Comparison of ENCODE assay signal across 8 mouse cellular contexts in genomic region chr19:8839908-8840791, GRCm38 (mm10). TPM values are rescaled to one million over a fixed set of nuclear protein-coding genes. Genes with fewer than 3 reads are reported as not detected.
A peak's percentile ranks its signal among the peaks of the same experiment; 100 is the strongest.
DNase-seq lines count a peak whose midpoint lies in the region; ATAC-seq and TF ChIP-seq lines count a peak whose summit lies in the region.

No protein-coding gene starts in this region.

- no peaks in the 10 kb centered on the region for H3K27me3 ChIP-seq in hindbrain, embryonic 16.5 days (replicated peaks; ENCODE audit: control insufficient read depth, insufficient read depth, low read length)

- intact Hi-C loops in gastrocnemius, adult 2 months (cut with DNase I) = no loop called here

- H3K9me3 ChIP-seq in hindbrain, embryonic 16.5 days (ENCODE audit: control insufficient read depth, low read length) = no peaks in the 10 kb centered on the region

- peaks cover 11% of the 10 kb centered on the region; the same call in 1 of the 2 replicates for H3K79me2 ChIP-seq in macrophage (ENCODE audit: inconsistent target)

- H3K4me1 ChIP-seq in hindbrain, embryonic 16.5 days (ENCODE audit: control insufficient read depth, insufficient read depth, low read depth, low read length) = peaks cover 12% of the 10 kb centered on the region

- H3K27ac ChIP-seq in gastrocnemius, adult 2 months = peak overlapping the region; percentile 71
- peak overlapping the region; percentile 97 for H3K27ac ChIP-seq in hindbrain, embryonic 16.5 days (ENCODE audit: low read depth, low read length)
- peak overlapping the region; percentile 46 for H3K27ac ChIP-seq in macrophage

- H3K4me3 ChIP-seq in gastrocnemius, adult 2 months = peak overlapping the region; percentile 82
- H3K4me3 ChIP-seq in hindbrain, embryonic 16.5 days (ENCODE audit: low read length) = peak overlapping the region; percentile 55
- peak overlapping the region; percentile 54 for H3K4me3 ChIP-seq in macrophage (ENCODE audit: inconsistent target)

- H3K36me3 ChIP-seq in hindbrain, embryonic 16.5 days (ENCODE audit: control insufficient read depth, insufficient read depth, low read length) = peaks cover 7% of the 10 kb centered on the region
- H3K36me3 ChIP-seq in macrophage (ENCODE audit: inconsistent target) = no peaks in the 10 kb centered on the region

- 12% methylated on average over 29 of the region's 29 CpGs for WGBS in hindbrain, embryonic 16.5 days
- 30% methylated on average over 29 of the region's 29 CpGs for WGBS in macrophage (ENCODE audit: missing documents)

- peak; percentile 74 to 76 for DNase-seq in adrenal gland, adult 18-20 months (ENCODE audit: low spot score in 2 of 2)
- peak; percentile 85 to 87 for DNase-seq in cerebellum, postnatal 14 days
- DNase-seq in gastrocnemius, adult 2 months = peak; percentile 75
- peak; percentile 39 to 69 for DNase-seq in left cerebral cortex, adult 8-10 months (ENCODE audit: low spot score in 2 of 2)
- DNase-seq in right cerebral cortex, postnatal 36 days (ENCODE audit: low spot score in 2 of 2) = peak; percentile 73 to 77
- peak; percentile 62 to 74 for DNase-seq in urinary bladder, postnatal 4 days (ENCODE audit: low spot score in 2 of 2)

- no peak for TF ChIP-seq CTCF in gastrocnemius, adult 2 months (IDR thresholded peaks at IDR 0.05)

- H3K9ac ChIP-seq in hindbrain, embryonic 16.5 days (ENCODE audit: low read depth, low read length) = peak overlapping the region; percentile 75

- peak overlapping the region; percentile 89 for H3K4me2 ChIP-seq in hindbrain, embryonic 16.5 days (ENCODE audit: low read length)

- ATAC-seq in hindbrain, embryonic 16.5 days = peak; percentile 25

RNA-seq across cellular contexts. Expression of gene Gng3, which starts 1.2 kb away (rescaled TPM):
- total RNA-seq in adrenal gland, adult 18-20 months (2021) = 1 to 10 TPM; 5.9 to 6.9 TPM
- total RNA-seq in gastrocnemius, adult 2 months (2021) = not detected
- 477 and 526 TPM in 2 replicates for polyA plus RNA-seq in hindbrain, embryonic 16.5 days (2015; fragmentation: Nextera tagmentation; extraction: Ambion mirVana)
- total RNA-seq in left cerebral cortex, adult 8-10 months (2022) = 100 to 1,000 TPM; 153 to 200 (median 171) TPM
- under 1 TPM in 2 of 26 experiments, not detected in 24; 0.33 to 0.43 TPM for total RNA-seq in macrophage (2018; cell fraction: chromatin; rRNA removed)
- total RNA-seq in macrophage (2018; cell fraction: cytosol; rRNA removed) = under 1 TPM in 2 of 26 experiments, not detected in 24; 0.09 to 0.10 TPM
- total RNA-seq in macrophage (2018; cell fraction: nucleus; rRNA removed) = under 1 TPM in 5 of 26 experiments, not detected in 21; 0.23 to 0.58 (median 0.33) TPM
- polyA plus RNA-seq in macrophage (2018) = not detected in 3 replicates

RNA-seq across cellular contexts. Expression of gene Bscl2, which starts 2.9 kb away (rescaled TPM):
- 100 to 1,000 TPM; 144 to 158 TPM for total RNA-seq in adrenal gland, adult 18-20 months (2021)
- total RNA-seq in gastrocnemius, adult 2 months (2021) = 10 to 100 TPM; 16.8 to 18.4 TPM
- polyA plus RNA-seq in hindbrain, embryonic 16.5 days (2015; fragmentation: Nextera tagmentation; extraction: Ambion mirVana) = 117 TPM in 2 replicates
- 100 to 1,000 TPM; 100 to 111 (median 105) TPM for total RNA-seq in left cerebral cortex, adult 8-10 months (2022)
- 10 to 100 TPM in 24 of 26 experiments, 1 to 10 TPM in 2; 8.7 to 57.3 (median 25.0) TPM for total RNA-seq in macrophage (2018; cell fraction: chromatin; rRNA removed)
- 100 to 1,000 TPM in 6 of 26 experiments, 10 to 100 TPM in 20; 63.2 to 119 (median 80.1) TPM for total RNA-seq in macrophage (2018; cell fraction: cytosol; rRNA removed)
- total RNA-seq in macrophage (2018; cell fraction: nucleus; rRNA removed) = 10 to 100 TPM; 22.3 to 69.1 (median 42.1) TPM
- polyA plus RNA-seq in macrophage (2018) = 72.1 to 121 TPM (median 102 TPM) in 3 replicates

RNA-seq across cellular contexts. Expression of gene Lrrn4cl, which starts 10.4 kb away (rescaled TPM):
- 1 to 10 TPM; 2.3 to 6.6 TPM for total RNA-seq in adrenal gland, adult 18-20 months (2021)
- total RNA-seq in gastrocnemius, adult 2 months (2021) = 1 to 10 TPM; 7.3 to 7.8 TPM
- polyA plus RNA-seq in hindbrain, embryonic 16.5 days (2015; fragmentation: Nextera tagmentation; extraction: Ambion mirVana) = 0.94 and 1.2 TPM in 2 replicates
- total RNA-seq in left cerebral cortex, adult 8-10 months (2022) = 1 to 10 TPM in 2 of 4 experiments, under 1 TPM in 2; 0.68 to 1.5 (median 0.96) TPM
- 1 to 10 TPM in 2 of 26 experiments, under 1 TPM in 6, not detected in 18; 0.29 to 1.9 (median 0.50) TPM for total RNA-seq in macrophage (2018; cell fraction: chromatin; rRNA removed)
- total RNA-seq in macrophage (2018; cell fraction: cytosol; rRNA removed) = under 1 TPM in 9 of 26 experiments, not detected in 17; 0.03 to 0.10 (median 0.06) TPM
- total RNA-seq in macrophage (2018; cell fraction: nucleus; rRNA removed) = 1 to 10 TPM in 2 of 26 experiments, under 1 TPM in 5, not detected in 19; 0.20 to 2.1 (median 0.44) TPM
- 0.09 to 0.10 TPM in 2 of 3 replicates, not detected in the other for polyA plus RNA-seq in macrophage (2018)

RNA-seq across cellular contexts. Expression of gene AC129217.1, which starts 10.6 kb away (rescaled TPM):
- not detected for total RNA-seq in adrenal gland, adult 18-20 months (2021)
- total RNA-seq in gastrocnemius, adult 2 months (2021) = not detected
- not detected in 2 replicates for polyA plus RNA-seq in hindbrain, embryonic 16.5 days (2015; fragmentation: Nextera tagmentation; extraction: Ambion mirVana)
- not detected for total RNA-seq in left cerebral cortex, adult 8-10 months (2022)
- total RNA-seq in macrophage (2018; cell fraction: chromatin; rRNA removed) = 10 to 100 TPM in 1 of 26 experiments, 1 to 10 TPM in 9, not detected in 16; 2.4 to 11.6 (median 4.0) TPM
- 1 to 10 TPM in 12 of 26 experiments, not detected in 14; 1.3 to 9.4 (median 2.9) TPM for total RNA-seq in macrophage (2018; cell fraction: cytosol; rRNA removed)
- 1 to 10 TPM in 6 of 26 experiments, not detected in 20; 1.3 to 2.8 (median 1.9) TPM for total RNA-seq in macrophage (2018; cell fraction: nucleus; rRNA removed)
- polyA plus RNA-seq in macrophage (2018) = 44.3 TPM in 1 of 3 replicates, not detected in the others

RNA-seq across cellular contexts. Expression of gene Hnrnpul2, which starts 20.3 kb away (rescaled TPM):
- total RNA-seq in adrenal gland, adult 18-20 months (2021) = 10 to 100 TPM; 62.6 to 72.1 TPM
- 10 to 100 TPM; 40.1 to 49.4 TPM for total RNA-seq in gastrocnemius, adult 2 months (2021)
- polyA plus RNA-seq in hindbrain, embryonic 16.5 days (2015; fragmentation: Nextera tagmentation; extraction: Ambion mirVana) = 5.1 and 5.8 TPM in 2 replicates
- total RNA-seq in left cerebral cortex, adult 8-10 months (2022) = 100 to 1,000 TPM; 113 to 120 (median 118) TPM
- 100 to 1,000 TPM in 16 of 26 experiments, 10 to 100 TPM in 10; 43.1 to 200 (median 123) TPM for total RNA-seq in macrophage (2018; cell fraction: chromatin; rRNA removed)
- 100 to 1,000 TPM in 1 of 26 experiments, 10 to 100 TPM in 25; 60.4 to 102 (median 80.2) TPM for total RNA-seq in macrophage (2018; cell fraction: cytosol; rRNA removed)
- 100 to 1,000 TPM in 15 of 26 experiments, 10 to 100 TPM in 11; 61.1 to 164 (median 118) TPM for total RNA-seq in macrophage (2018; cell fraction: nucleus; rRNA removed)
- 74.0 to 130 TPM (median 81.5 TPM) in 3 replicates for polyA plus RNA-seq in macrophage (2018)

Comparison
In these comparisons a context has a peak if more than half of its experiments do, and no peak if none do; other contexts are left out.
1. Peak in every context shown above with its lines: DNase-seq, ATAC-seq, H3K4me3 ChIP-seq and H3K27ac ChIP-seq.
2. H3K27ac ChIP-seq: peak in every context shown above with its lines; median percentile 97 in hindbrain, embryonic 16.5 days; 71 in gastrocnemius, adult 2 months; 46 in macrophage.
3. RNA of gene Gng3, which starts 1.2 kb away (total RNA-seq): 153 to 200 TPM in left cerebral cortex, adult 8-10 months; 5.9 to 6.9 TPM in adrenal gland, adult 18-20 months and not detected in gastrocnemius, adult 2 months; every median in the first group is over 10 times any median in the second.
4. RNA of gene Bscl2, which starts 2.9 kb away (total RNA-seq): 144 to 158 TPM in adrenal gland, adult 18-20 months and 100 to 111 TPM in left cerebral cortex, adult 8-10 months; 16.8 to 18.4 TPM in gastrocnemius, adult 2 months; every median in the first group is over 4 times any median in the second.